Comparison of ENCODE assay signal across 8 mouse cellular contexts in genomic region chr15:100845049-100845879, GRCm38 (mm10). TPM values are rescaled to one million over a fixed set of nuclear protein-coding genes. Genes with fewer than 3 reads are reported as not detected.
DNase-seq lines count a peak whose midpoint lies in the region; ATAC-seq and TF ChIP-seq lines count a peak whose summit lies in the region.

No protein-coding gene starts in this region.

- H3K36me3 ChIP-seq in hindbrain, embryonic 12.5 days = no peaks in the 10 kb centered on the region
- H3K36me3 ChIP-seq in neural tube, embryonic 13.5 days = no peaks in the 10 kb centered on the region

- peaks cover 11% of the 10 kb centered on the region for H3K4me1 ChIP-seq in cerebellum, adult 2 months (ENCODE audit: control insufficient read depth, insufficient read depth, low read length)
- peaks cover 11% of the 10 kb centered on the region for H3K4me1 ChIP-seq in hindbrain, embryonic 12.5 days
- H3K4me1 ChIP-seq in neural tube, embryonic 13.5 days (replicated peaks) = peaks cover 11% of the 10 kb centered on the region; the same call in 1 of the 2 replicates

- H3K9ac ChIP-seq in hindbrain, embryonic 12.5 days = no peak overlapping the region
- no peak overlapping the region for H3K9ac ChIP-seq in neural tube, embryonic 13.5 days

- no peak for TF ChIP-seq POLR2A in cerebellum, adult 2 months (IDR thresholded peaks at IDR 0.05; ENCODE audit: borderline replicate concordance, insufficient read depth, low read length)

- no peak for TF ChIP-seq CTCF in cerebellum, adult 2 months (IDR thresholded peaks at IDR 0.05; ENCODE audit: borderline replicate concordance, insufficient read depth, low read depth, low read length)

- no peak overlapping the region for H3K4me2 ChIP-seq in hindbrain, embryonic 12.5 days (replicated peaks)
- no peak overlapping the region for H3K4me2 ChIP-seq in neural tube, embryonic 13.5 days

- intact Hi-C loops in gastrocnemius, postnatal 14 days (cut with DNase I; ENCODE audit: low total_unique reads) = no loop called here

- 18% methylated on average over 26 of the region's 26 CpGs for WGBS in cerebellum, adult 2 months
- 42% methylated on average over 26 of the region's 26 CpGs for WGBS in hindbrain, embryonic 12.5 days
- WGBS in neural tube, embryonic 13.5 days = 51% methylated on average over 26 of the region's 26 CpGs

- no peak for ATAC-seq in hindbrain, embryonic 12.5 days (ENCODE audit: low FRiP score)
- ATAC-seq in neural tube, embryonic 13.5 days (ENCODE audit: low read depth) = peak; percentile 32; the same call in 1 of the 2 replicates

- H3K27ac ChIP-seq in cerebellum, adult 2 months (ENCODE audit: insufficient read depth, low read length) = no peak overlapping the region
- H3K27ac ChIP-seq in hindbrain, embryonic 12.5 days = peak overlapping the region; percentile 44; the same call in 1 of the 2 replicates
- H3K27ac ChIP-seq in neural tube, embryonic 13.5 days (replicated peaks) = peak overlapping the region; percentile 23; the same call in 1 of the 2 replicates

- H3K4me3 ChIP-seq in cerebellum, adult 2 months (replicated peaks; ENCODE audit: insufficient read depth, low read depth, low read length) = no peak overlapping the region
- no peak overlapping the region for H3K4me3 ChIP-seq in hindbrain, embryonic 12.5 days
- no peak overlapping the region for H3K4me3 ChIP-seq in neural tube, embryonic 13.5 days

- DNase-seq in gastrocnemius, postnatal 14 days = peak; percentile 15
- no peak for DNase-seq in gastrocnemius, postnatal 4 days (ENCODE audit: low spot score in 2 of 2)
- peak; percentile 47 to 54 for DNase-seq in cerebellum, adult 2 months
- peak; percentile 19 for DNase-seq in liver
- DNase-seq in frontal cortex, postnatal 36 days (ENCODE audit: low spot score in 2 of 2) = no peak
- no peak for DNase-seq in right cerebral cortex, postnatal 4 days

- no peaks in the 10 kb centered on the region for H3K27me3 ChIP-seq in cerebellum, adult 2 months (ENCODE audit: control insufficient read depth, insufficient read depth, low read length)
- H3K27me3 ChIP-seq in hindbrain, embryonic 12.5 days = no peaks in the 10 kb centered on the region
- no peaks in the 10 kb centered on the region for H3K27me3 ChIP-seq in neural tube, embryonic 13.5 days

- H3K9me3 ChIP-seq in hindbrain, embryonic 12.5 days (replicated peaks) = no peaks in the 10 kb centered on the region
- 0 out of 2 replicates have a peak, but pooled peaks cover 5% of the 10 kb centered on the region for H3K9me3 ChIP-seq in neural tube, embryonic 13.5 days

RNA-seq across cellular contexts. Expression of gene Scn8a, which starts 24.4 kb away (rescaled TPM):
- under 1 TPM; 0.37 to 1.00 TPM for total RNA-seq in gastrocnemius, postnatal 14 days (2021)
- total RNA-seq in gastrocnemius, postnatal 4 days (2021) = 1 to 10 TPM; 1.2 to 1.9 TPM
- polyA plus RNA-seq in cerebellum, adult 2 months (2012; rRNA removed) = 103 and 107 TPM in 2 replicates
- 19.2 and 20.2 TPM in 2 replicates for polyA plus RNA-seq in hindbrain, embryonic 12.5 days (2016; fragmentation: Nextera tagmentation; extraction: Ambion mirVana)
- polyA plus RNA-seq in neural tube, embryonic 13.5 days (2015; fragmentation: Nextera tagmentation; extraction: Ambion mirVana) = 17.6 and 18.2 TPM in 2 replicates

Comparison
In these comparisons a context has a peak if more than half of its experiments do, and no peak if none do; other contexts are left out.
1. DNase-seq: peak in gastrocnemius, postnatal 14 days (single experiment), cerebellum, adult 2 months (2 of 2) and liver (single experiment); none in gastrocnemius, postnatal 4 days (0 of 2), frontal cortex, postnatal 36 days (0 of 2) and right cerebral cortex, postnatal 4 days (single experiment).